Mouse (Mus musculus): ENCODE data around the gene Rnf167.
A peak's percentile ranks its signal among the peaks of the same experiment; 100 is the strongest.

The Rnf167 gene

DNA sequence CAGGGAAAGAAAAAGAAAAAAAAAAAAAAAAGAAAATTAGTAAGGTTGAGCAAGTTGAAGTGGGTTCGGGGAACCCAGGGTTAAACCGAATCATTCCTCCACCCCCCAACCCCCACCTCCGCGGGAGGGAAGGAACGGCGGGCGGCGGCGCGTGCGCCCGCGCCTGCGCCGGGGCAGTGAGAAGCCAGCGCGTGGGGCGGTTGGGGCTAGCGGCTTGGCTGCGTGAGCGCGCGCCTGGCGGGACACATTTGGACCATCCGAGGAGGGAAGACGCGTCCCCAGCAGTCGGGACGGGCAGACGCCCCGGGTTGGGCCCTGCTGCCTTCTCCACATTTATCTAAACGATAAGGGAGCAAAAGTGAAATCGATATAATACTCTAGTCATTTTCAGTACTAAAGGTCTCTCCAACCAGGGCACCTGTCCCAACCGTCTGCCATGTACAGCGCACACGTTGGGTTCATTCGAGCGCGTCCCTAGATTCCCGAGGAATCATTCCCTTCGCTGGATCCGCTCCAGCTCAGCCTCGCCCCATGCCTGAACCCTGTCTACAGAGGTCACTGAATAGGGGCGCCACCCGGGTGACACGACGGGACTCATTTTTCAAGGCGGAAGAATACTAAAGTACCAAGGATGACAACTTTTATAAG is 8.0 kb downstream of the Rnf167 start:
- DNase-seq (ENCODE audit: low read depth, low spot score), result peak; percentile 87

- peak; percentile 71 for DNase-seq (ENCODE audit: low read depth, low spot score)
Observed at GRCm38 (mm10) chr11:70655571-70656455, 8.8 kb downstream of the Rnf167 start.

DNA sequence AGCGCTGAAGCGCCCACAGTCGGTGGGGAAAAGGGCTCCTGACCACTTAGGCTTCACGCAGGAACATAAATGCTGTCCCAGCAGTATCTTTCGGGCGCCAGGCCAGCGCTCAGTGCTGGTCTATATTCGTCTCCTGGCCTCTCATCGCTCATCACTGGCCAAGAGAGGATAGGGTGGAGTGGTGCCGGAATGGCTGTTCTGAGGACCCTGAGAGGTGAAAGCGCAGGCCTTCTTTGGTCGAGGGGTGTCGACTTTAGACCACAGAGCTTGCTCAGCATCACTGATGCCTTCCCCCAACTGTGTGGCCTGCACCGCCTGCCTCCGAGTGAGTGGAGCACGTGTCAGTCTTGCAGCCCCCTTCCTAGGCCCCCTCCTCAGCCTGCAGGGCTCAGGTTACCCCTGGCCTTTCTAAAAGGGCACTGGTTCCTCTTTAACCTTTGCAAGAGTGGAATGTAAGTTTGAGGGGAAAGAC is 9.5 kb downstream of the Rnf167 start:
- DNase-seq (ENCODE audit: low read depth, low spot score), result peak; percentile 95

- DNase-seq (ENCODE audit: low read depth, low spot score), result peak; percentile 88
Observed at GRCm38 (mm10) chr11:70656964-70657363, 9.9 kb downstream of the Rnf167 start, which contains the start of gene Eno3. Gene Eno3 (plus strand): TSS chr11:70657202.

GRCm38 (mm10) chr11:70657573-70657972 is 10.5 kb downstream of the Rnf167 start:
- DNase-seq (ENCODE audit: low read depth, low spot score), result peak; percentile 91

DNA sequence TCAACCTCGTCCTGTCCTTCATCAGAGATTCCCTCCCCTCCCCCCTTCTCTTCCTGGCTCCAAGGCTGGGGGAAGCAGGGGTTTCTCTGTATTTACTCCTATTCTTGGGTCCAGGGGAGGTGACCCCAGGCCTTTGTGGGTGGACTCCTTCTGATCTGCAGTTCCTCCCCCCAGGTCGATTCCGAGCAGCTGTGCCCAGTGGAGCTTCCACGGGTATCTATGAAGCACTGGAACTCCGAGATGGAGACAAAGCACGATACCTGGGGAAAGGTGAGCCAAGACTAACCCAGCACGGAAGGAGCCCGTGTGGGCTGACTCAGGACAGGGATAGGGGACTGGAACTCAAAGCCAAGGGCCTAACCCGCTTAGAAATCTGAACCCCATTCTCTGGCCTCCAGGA is 11.0 kb downstream of the Rnf167 start:
- no peak for DNase-seq (ENCODE audit: low read depth, low spot score)

GRCm38 (mm10) chr11:70658521-70658920 is 11.5 kb downstream of the Rnf167 start:
- no peak for DNase-seq (ENCODE audit: low read depth, low spot score)

DNA sequence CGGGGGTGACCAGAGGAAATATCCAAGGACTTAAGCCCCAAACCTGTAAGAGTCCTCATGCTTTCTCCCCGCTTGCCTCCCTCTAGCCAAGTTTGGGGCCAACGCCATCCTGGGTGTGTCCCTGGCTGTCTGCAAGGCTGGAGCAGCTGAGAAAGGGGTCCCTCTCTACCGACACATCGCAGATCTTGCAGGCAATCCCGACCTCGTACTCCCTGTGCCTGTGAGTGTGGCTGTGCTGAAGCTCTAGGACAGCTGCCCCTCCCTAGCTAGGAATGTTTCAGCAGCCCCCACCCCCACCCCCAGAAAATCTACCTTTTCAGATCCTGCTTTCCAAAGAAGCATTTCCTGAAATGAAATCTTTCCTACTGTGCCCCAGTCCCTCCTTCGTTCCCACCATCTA is 11.9 kb downstream of the Rnf167 start:
- no peak for DNase-seq (ENCODE audit: low read depth, low spot score)

- no peak for DNase-seq (ENCODE audit: low read depth, low spot score)
Observed at GRCm38 (mm10) chr11:70660571-70660970, 13.5 kb downstream of the Rnf167 start.

DNA sequence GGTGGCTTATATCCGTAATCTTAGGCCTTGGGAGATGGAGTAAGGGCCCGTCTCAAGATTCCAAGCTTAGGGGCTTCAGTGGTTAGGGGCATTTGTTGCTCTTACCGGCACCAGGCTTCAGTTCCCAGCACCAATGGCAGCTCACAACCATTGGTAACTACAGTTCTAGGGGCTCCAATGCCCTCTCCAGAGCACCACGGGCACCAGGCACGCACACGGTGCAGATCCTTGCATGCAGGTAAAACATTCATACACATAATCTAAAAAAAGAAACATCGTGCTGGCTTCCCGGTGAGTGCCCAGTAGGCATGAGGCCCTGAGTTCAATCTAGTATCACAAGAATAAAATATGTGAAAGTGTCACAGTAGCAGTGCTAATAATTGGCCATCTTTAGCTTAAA is 16.1 kb downstream of the Rnf167 start:
- no peak for DNase-seq (ENCODE audit: low read depth, low spot score)

DNA sequence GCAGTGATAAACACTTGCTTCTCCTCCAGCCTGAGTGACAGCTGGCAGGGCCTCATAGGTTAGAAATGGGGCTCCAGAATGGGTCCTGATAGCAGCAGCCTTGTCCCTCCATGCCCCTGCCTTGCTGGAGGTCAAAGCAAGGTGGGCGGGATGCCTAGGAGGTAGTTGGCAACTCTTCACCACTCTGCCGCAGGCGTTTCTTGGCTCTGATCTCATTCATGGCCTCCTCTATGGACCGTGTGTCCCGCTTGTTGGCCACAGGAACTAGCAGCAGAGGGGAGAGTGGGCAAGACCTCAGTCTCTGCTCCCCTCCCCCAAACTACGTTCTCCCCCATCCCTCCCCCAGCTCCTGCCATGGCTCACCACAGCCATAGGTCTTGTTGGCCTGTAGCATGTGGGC is 16.9 kb downstream of the Rnf167 start:
- peak; percentile 90 for DNase-seq (ENCODE audit: low read depth, low spot score)

- DNase-seq (ENCODE audit: low read depth, low spot score), result no peak
Observed at GRCm38 (mm10) chr11:70664741-70665140, 17.7 kb downstream of the Rnf167 start.

DNA sequence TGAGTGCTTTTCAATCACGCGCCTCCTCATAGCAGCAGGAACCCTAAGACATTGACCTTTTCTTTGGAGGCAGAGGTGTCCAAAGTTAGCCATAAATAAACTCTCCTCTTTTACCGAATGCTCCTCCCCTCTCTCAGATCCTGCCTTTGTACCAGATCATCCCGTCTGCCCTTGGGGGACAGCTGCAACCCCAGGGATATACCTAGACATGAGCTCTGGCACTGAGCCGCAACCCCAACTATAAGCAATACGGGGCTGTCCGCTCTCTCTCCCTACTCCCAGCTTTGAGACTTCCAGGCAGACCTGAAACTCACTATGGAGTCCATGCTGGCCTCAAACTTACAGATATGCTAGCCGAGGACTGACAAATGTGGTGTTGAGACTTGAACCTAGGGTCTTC is 19.7 kb downstream of the Rnf167 start:
- DNase-seq (ENCODE audit: low read depth, low spot score), result no peak

DNA sequence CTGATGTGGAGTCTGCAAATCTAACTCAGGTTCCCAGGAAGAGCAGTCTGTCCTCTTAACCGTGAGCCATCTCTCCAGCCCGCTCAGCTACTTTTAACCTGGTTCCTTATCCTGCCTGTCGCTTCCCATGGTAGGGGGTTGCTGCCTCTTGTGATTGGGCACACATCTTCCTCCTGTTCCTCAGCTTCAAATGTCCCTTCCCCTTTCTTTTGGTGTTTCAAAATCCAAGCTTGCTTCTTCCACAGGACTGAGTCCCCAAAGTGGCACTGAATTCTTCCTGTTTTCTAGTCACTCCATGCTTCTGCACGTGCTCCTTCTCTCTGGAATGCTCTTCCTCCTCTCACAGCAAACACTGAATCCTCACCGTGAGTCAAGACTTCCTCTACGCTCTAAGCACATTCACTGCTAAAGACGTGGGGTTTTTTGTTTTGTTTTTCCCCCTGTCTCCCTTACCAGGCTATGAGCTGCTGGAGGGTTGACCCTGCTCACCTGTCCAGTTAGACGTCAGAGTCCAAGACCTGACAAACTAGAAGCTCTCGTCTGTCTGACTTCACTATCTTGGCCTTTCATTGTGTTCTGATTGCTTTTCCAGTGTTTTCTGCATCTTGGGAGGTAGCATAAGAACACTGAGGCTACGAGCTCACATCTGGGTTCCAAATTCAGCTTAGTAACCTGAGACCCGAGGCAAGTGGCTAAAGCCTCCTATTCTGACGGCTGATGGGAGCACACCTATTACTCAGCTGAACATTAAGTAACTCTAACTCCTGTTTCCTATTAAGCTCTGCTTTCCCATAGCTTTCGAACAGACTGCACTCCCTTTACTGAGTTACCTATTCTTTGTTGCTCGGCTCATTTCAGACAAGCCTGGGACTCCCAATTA is 20.5 kb downstream of the Rnf167 start:
- DNase-seq (ENCODE audit: low read depth, low spot score), result no peak

- no peak for DNase-seq (ENCODE audit: low read depth, low spot score)
Observed at GRCm38 (mm10) chr11:70668335-70668770, 21.3 kb downstream of the Rnf167 start.

- peak; percentile 99 for DNase-seq (ENCODE audit: low read depth, low spot score)
Observed at GRCm38 (mm10) chr11:70668771-70669505, 21.9 kb downstream of the Rnf167 start, which contains the start of gene Spag7. Gene Spag7 (minus strand): TSS chr11:70669416.

DNA sequence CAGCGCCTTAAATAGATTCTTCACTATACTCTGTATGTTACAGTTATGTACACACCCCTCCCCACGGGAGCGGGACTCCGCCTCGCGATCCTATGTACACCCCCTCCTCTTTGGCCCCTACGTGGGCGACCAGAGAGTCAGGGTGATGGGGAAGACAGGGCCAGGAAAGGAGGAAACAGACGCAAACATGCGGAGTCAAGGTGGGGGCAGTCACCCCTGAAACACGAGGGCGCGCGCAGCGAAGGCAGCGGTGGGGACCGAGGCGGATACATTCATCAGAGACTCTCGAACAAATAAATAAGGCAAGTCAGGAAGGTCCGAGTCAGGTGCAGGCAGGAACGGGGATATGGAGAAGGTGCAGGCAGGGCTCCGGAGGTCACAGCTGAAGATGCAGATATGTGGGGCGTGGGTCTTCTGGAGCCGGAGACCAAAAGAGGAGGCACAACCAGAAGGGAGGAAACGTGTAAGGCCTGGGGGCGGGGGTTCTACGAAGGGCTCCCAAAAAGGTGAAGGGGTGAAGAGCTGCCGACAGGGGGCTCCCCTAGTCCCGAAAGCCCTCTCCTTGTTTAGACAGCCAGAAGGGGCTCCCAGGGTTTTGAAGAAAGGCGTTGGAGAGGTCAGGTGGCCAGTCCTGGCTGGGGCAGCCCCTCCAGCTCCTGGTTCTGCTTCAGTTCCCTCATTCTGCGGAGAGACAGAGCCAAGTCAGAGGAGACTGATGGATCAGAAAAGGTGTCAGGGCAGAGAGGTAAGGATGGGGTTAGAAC is 22.7 kb downstream of the Rnf167 start:
- peak; percentile 58 for DNase-seq (ENCODE audit: low read depth, low spot score)

DNA sequence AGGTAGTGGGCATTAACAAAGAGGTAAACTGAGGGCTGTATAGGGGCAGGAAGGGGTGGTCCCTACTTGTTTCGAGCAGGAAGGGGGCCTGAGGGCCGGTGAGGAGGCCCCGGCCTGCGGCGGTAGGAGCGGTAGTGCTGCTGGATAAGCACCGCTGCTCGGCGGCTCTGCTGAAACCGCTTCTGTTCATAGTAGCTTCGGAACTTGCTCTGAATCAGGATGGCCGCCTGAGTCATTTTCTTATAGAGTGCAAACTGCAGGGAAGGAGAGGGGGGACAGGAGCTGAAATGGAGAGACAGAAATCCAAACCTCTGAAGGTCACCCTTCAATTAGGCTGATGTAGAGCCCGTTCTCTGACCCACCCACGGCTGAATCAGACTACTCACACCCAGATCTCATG is 23.4 kb downstream of the Rnf167 start:
- no peak for DNase-seq (ENCODE audit: low read depth, low spot score)

DNA sequence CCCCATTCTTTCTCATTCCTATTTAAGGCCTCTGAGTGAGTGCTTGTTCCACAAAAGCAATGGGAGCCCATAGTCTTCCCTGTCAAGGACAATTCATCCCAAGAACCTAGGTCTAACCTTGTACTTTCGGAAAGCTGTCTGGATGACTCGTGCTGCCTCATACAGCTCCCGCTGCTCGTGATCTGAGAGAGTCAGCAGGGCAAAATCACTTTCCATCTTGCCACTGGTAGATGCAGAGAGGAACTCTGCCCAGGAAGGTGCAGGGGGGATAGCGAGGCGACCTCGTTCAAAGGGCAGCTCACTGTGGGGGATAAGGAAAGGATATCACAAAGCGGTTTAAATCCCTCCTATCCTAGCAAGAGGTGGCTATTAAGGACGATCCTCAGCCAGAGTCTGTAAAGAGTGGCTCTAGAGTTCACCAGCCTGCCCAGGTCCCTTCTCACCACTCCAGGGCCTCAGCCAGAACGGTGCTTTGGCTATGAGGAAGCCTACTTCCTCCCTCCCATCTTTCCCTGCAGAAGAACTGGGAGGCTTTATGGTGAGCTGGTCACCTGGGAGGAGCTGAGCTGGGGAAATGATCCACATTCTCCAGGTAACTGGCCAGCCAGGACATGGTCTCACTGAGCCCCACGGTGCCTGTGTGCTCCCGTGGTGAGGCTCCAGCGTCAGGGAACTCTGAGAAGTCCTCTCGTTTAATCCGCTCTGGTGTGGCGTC is 24.5 kb downstream of the Rnf167 start:
- no peak for DNase-seq (ENCODE audit: low read depth, low spot score)

GRCm38 (mm10) chr11:70674014-70674413 is 27.0 kb downstream of the Rnf167 start:
- DNase-seq (ENCODE audit: low read depth, low spot score), result no peak

Data from skeletal muscle tissue, adult 2 months (tissue).